Mouse (Mus musculus): ENCODE data around the gene Cyp2g1.
"Not testable (repeated sequence)": the region's sequence is repeated elsewhere in the genome, so short reads cannot be mapped to it uniquely, and the experiment has no call there.

The Cyp2g1 gene

DNA sequence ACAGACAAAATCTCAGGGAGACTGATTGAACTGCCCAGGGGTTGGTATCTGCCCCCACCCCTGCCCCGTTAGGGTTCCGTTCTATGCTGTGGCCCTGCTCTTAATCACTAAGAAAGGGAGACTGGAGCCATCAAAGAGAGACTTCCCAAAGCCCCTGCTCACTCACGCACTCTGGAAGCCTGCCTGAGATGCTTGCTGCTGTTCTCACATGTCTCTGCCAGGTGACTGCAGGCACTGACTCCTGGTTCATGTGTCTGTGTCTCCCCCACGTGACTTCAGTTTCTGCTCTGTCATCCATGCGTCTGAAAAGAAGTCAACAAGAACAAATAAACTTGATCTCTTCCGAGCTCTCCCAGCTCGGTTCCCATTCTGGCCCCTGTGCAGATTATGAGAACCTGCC lies 24.0 kb downstream of the Cyp2g1 start:
- POLR2A ChIA-PET, CTCF ChIA-PET: not testable (repeated sequence)

DNA sequence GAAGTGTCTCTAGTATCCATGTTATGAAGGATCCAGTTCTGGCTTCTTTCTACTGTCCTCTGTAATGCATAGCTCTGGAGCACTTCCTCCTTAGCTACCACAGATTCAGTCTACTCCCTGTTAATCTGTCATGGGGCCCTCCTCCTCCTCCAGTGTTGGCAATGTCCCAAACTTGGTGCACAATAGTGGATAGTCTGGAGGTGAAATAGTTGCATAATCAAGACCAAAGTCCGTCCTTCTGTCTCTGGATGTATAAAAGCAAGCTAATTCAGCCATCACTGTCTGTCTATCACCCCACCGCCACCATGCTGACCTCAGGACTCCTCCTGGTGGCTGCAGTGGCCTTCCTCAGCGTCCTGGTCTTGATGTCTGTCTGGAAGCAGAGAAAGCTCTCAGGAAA lies 26.4 kb downstream of the Cyp2g1 start, which contains the start of gene Cyp2a5:
Cyp2a5 (plus strand) TSS at position 247 of the 400 bp plus-strand sequence.
- POLR2A ChIA-PET, CTCF ChIA-PET: not testable (repeated sequence)

DNA sequence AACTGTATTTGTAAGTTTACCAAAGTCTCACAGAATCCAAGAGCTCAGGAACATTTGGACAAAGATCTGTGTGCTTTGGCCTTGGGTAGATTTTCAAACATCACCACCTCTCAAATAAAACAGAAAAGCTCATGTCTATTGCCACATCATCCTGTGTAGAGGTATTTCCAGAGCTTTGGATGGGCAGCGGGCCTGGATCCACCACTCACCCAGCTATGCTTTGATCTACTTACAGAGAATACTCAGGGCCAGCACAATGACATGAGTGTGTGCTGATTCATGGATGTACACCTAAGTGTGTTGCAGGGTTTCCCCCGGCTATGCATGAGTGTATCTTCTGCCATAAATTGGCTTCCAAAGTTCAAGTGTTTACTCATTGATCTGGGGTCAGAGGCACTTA lies 34.7 kb downstream of the Cyp2g1 start:
- CTCF ChIA-PET, POLR2A ChIA-PET: not testable (repeated sequence)

DNA sequence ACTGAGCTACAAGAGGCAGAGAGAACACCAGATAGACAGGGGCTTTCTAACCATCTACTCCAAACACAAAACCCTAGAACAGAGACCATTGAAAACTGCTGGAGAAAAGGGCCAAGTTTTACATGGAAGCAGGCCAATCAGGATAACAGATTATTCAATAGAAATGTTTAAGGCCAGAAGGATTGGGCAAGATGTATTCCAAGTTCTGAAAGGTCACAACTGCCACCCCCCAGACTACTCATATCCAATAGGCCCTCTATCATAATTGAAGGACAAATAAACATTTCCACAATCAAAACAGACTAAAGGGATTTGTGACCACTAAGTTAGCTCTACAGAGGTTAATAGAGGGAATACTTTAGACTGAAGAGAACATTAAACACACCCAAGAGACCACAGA lies 41.4 kb downstream of the Cyp2g1 start:
- POLR2A ChIA-PET, CTCF ChIA-PET: not testable (repeated sequence)
